Mouse (Mus musculus): ENCODE measurements around the gene Hmgn3.

DNA sequence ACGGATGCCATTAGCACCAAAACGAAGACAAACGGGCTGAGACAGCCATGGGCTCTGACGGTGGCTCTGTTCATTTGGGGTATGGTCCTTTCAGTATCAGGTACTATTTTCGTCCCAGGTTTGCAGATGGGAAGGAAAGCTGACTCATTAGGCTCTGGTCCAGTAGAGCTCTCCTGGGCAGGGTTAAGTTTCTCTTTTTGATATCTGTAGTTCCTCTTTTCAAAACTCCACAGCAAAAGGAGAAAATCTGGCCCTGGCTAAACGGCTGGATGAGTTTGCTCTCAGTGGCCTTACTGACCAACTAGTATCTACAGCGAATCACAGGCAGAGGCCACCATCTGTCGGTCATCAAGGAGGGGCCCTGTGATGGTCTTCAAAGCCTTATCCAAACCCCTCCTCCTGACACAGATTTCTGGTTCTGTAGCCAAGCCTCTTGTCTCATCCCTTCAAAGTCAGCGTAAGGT is 34.1 kb downstream of the Hmgn3 start:
- TF ChIP-seq POLR2A (IDR thresholded peaks at IDR 0.05; ENCODE audit: extremely low read depth, insufficient read depth, low read length) (no peak), CTCF (IDR thresholded peaks at IDR 0.05; ENCODE audit: low read depth, low read length) (no peak)

Measured in liver, adult 2 months (tissue).